Mouse (Mus musculus) Patski (cell line): ENCODE measurements around the gene Olfr1224-ps1. TPM values are rescaled to one million over a fixed set of nuclear protein-coding genes. Genes with fewer than 3 reads are reported as not detected.
"Not testable (repeated sequence)": the region's sequence is repeated elsewhere in the genome, so short reads cannot be mapped to it uniquely, and the experiment has no call there.

Experiments
- ATAC-seq: fragments of 100-300 bp; one replicate; pipeline ENCODE4 v1.8.0; 2021
- CTCF ChIA-PET: fragments of 350-600 bp; sonication (Branson Sonifier 250); formaldehyde crosslinking; loops from one replicate; lab custom pipeline; 2022; ENCODE audit warnings: inconsistent platforms; lab: Charles Lee
- POLR2A ChIA-PET: fragments of 350-600 bp; sonication (Branson Sonifier 250); formaldehyde crosslinking; loops from one replicate; lab custom pipeline; 2022; ENCODE audit warnings: antibody characterized with exemption, inconsistent platforms; lab: Charles Lee
- DNase-seq: peaks from one replicate; pipeline ENCODE4 v3.0.0-alpha.2; 2011; ENCODE audit warnings: low read depth, low spot score
- H3K27me3 ChIP-seq: fragments of 371-371 bp; one replicate; pipeline ENCODE4 v1.5.1; 2021
- CTCF ChIP-seq: fragments of 100-300 bp; IDR thresholded peaks from one replicate; pipeline ENCODE4 v1.5.1; 2021
- in situ Hi-C: fragments of 300-500 bp; cut with MboI; formaldehyde crosslinking; loops from 3 replicates; pipeline ENCODE4 v1.11.1; 2018; ENCODE audit warnings: low pct_unique_long_range_greater_than_20kb, mixed read lengths
- polyA plus RNA-seq: library from polyadenylated mRNA; unstranded; gene quantifications from one replicate; pipeline ENCODE4 v1.2.3, GENCODE M21; 2021

Olfr1224-ps1 gene
- polyA plus RNA-seq = not detected

DNA sequence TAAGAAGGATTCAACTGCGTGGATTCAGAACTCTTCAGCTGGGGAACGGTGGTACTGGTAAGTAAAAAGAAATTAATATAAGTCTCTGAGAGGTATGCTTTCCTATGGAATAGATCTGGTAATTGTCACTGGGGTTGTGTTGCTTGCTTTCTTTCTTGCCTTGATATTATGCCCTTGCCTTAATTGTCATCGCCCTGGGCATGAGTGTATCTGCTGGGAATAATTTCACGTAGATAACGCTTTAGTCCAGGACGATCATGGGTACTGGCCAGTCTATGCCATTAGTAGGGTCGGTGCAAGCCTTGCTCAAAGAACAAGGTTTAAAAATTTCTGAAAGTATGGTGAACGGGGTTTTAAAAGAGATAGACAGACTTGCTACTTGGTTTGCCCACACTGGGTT is at the start of gene Olfr1224-ps1:
Gene Olfr1224-ps1 (minus strand): TSS at position 101 of the 400 bp plus-strand sequence.
- DNase-seq, POLR2A ChIA-PET, ATAC-seq, in situ Hi-C loops, CTCF ChIA-PET, H3K27me3 ChIP-seq: not testable (repeated sequence)

DNA sequence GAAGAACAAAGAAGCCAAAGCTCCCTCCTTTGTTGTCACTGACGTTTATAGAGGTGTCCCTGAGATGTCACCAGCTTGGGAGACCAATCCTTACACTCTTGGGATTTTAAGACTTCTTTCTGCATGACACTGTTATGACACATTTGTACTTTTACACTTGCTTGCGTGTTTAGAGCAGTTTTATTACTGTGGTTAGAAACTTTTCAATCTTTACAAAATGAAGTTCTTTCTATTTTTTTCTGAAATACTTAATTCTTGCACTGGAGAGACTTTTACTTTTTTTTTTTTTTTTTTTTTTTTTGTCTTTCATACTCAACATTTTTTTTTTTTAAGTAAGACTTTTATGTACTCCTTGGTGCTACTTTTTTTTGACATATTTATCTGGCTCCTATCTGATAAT is 36.1 kb upstream of the Olfr1224-ps1 start, which contains the start of gene Olfr1226:
Gene Olfr1226 (minus strand): TSS at position 101 of the 400 bp plus-strand sequence.
- ChIA-PET CTCF (no interaction called here), POLR2A (no interaction called here)
- no peak for TF ChIP-seq CTCF
- in situ Hi-C loops = no loop called here
- DNase-seq = no peak
- ATAC-seq = no peak
- H3K27me3 ChIP-seq = no peaks in the 10 kb centered on the region

DNA sequence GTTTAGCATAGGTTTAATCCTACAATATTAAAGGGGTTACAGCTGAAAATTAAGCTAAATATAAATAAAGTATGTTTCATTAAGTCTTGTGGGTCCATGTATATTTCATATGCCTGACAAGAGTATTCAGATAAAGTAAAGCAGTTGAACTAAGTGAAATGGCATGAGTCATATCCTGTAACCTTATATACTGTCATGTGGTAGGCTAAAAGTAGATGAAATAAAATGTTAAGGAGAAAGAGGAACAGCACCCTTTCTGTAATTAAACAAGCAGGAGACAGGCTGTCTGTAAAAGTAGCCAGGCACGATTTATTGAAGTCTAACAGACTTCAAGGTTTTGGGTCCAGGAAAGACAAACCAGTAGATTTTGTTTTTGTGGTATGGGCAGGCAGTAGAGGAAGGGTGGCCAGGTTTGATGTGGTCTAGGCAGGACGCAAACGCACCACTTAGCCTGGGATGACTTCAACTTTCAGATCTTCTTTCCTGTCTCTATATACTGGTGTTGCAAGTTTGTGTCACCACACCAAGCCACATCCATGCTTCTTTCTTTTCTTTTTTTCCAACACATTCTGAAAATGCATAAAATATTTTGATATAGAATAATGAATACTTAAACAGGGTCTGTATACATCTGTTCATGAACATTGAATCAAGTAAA is 32.6 kb upstream of the Olfr1224-ps1 start:
- no peaks in the 10 kb centered on the region for H3K27me3 ChIP-seq
- ATAC-seq (no peak), DNase-seq (no peak)
- ChIA-PET POLR2A (no interaction called here), CTCF (no interaction called here)
- TF ChIP-seq CTCF = no peak
- in situ Hi-C loops = no loop called here

DNA sequence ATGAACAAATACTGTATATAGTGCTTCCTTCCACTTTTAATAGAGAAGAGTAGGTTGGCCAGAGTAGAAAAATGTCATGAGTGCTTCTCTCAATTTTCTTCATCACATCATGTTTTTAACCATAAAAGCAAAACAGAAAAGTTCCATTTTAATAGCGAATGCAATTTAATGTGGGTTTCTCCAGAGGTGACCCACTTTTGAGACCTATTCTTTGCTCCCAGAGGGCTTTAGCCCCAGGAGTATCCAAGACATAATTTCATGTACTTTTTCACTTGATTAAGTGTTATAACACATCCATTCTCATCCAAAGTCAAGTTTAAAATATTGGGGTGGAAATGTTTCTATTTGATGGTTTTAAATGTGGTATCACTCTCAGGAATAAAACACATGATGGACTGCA is 10.7 kb upstream of the Olfr1224-ps1 start, which contains the start of gene Olfr1225:
Gene Olfr1225 (minus strand): TSS at position 101 of the 400 bp plus-strand sequence.
- ChIA-PET POLR2A (no interaction called here), CTCF (no interaction called here)
- ATAC-seq = no peak
- no peak for TF ChIP-seq CTCF
- in situ Hi-C loops = no loop called here
- H3K27me3 ChIP-seq = no peaks in the 10 kb centered on the region
- DNase-seq = no peak

DNA sequence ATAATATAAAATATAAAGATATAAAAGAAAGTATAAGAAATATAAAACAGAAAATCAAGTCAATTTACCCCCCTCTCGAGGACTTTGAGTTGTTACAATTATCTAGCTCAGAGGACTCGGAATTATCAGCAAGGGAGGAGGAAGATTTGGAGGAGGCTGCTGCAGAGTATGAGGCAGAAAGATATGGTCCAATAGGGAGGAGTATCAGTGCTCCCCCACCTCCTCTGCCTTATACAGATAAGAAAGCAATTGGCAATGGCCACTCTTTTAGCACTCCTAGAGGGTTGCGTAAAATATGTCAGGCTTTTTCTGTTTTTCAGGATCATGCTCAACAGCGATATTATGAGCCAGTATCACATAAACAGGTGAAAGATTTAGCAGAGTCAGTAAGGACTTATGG is 820 bp upstream of the Olfr1224-ps1 start:
- CTCF ChIA-PET, POLR2A ChIA-PET, H3K27me3 ChIP-seq, DNase-seq, ATAC-seq, in situ Hi-C loops: not testable (repeated sequence)

DNA sequence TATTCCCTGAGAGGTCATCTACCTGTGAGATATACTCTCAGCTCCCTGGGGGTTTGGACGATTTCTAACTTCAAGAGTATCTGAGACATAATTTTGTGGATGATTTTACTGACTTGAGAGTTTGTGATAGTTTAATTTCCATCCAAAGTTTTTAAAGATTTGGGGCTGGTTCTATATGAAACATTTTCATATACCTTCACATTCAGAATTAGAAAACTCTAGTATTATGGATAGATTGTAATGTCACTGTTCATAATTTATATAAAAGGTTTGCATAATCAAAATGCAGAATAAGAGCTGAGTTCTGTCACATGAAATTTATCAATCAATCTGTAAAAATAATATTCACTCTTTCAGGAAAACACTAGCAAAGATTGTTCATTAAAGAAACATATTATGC is 12.4 kb downstream of the Olfr1224-ps1 start, which contains the start of gene Olfr1223:
Gene Olfr1223 (minus strand): TSS at position 101 of the 400 bp plus-strand sequence.
- in situ Hi-C loops = no loop called here
- POLR2A ChIA-PET = no interaction called here
- ATAC-seq (no peak), DNase-seq (no peak)
- CTCF ChIA-PET = no interaction called here
- H3K27me3 ChIP-seq = no peaks in the 10 kb centered on the region
- no peak for TF ChIP-seq CTCF

DNA sequence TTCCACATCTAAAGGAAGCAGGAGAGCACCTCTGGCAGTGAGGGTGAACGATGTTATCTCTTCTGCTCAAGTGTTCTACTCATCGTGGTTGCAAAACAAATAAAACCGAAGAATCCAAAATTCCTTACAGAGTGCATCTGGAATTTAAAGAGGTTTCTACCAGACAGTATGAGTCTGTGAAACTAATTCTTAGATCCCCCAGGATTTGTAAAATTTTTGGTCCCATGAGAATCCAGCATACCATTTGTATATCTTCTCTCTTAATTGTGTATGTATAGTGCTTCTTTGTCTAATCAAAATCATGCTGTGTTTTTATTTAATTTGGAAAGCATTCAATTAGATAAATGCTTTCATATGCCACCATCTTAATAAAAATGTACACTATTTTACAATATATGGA is 30.9 kb downstream of the Olfr1224-ps1 start, which contains the start of gene Olfr1222:
Gene Olfr1222 (minus strand): TSS at position 101 of the 400 bp plus-strand sequence.
- ChIA-PET CTCF (no interaction called here), POLR2A (no interaction called here)
- no peaks in the 10 kb centered on the region for H3K27me3 ChIP-seq
- no peak for TF ChIP-seq CTCF
- in situ Hi-C loops = no loop called here
- ATAC-seq (no peak), DNase-seq (no peak)

DNA sequence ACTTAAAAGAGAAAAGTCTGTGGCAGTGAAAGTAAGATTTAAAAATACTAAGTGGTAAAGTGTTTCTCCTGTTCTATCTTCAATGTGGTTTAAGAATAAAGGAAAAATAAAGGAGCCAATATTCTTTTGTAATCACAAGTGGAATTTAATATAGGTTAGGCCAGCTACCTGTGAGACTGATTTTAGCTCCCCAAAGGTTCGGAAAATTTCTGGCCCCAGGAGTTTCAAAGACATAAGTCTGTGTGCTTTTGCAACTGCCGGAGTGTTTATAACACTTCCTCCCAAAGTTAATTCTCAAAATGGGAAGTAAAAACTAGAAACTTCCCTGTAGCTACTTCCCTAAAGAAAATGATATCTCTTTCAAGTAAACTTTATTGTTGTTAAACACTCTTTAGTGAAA is 46.7 kb downstream of the Olfr1224-ps1 start, which contains the start of gene Olfr1221:
Gene Olfr1221 (minus strand): TSS at position 101 of the 400 bp plus-strand sequence.
- ATAC-seq (no peak), DNase-seq (no peak)
- H3K27me3 ChIP-seq = no peaks in the 10 kb centered on the region
- in situ Hi-C loops = no loop called here
- ChIA-PET POLR2A (no interaction called here), CTCF (no interaction called here)
- no peak for TF ChIP-seq CTCF

DNA sequence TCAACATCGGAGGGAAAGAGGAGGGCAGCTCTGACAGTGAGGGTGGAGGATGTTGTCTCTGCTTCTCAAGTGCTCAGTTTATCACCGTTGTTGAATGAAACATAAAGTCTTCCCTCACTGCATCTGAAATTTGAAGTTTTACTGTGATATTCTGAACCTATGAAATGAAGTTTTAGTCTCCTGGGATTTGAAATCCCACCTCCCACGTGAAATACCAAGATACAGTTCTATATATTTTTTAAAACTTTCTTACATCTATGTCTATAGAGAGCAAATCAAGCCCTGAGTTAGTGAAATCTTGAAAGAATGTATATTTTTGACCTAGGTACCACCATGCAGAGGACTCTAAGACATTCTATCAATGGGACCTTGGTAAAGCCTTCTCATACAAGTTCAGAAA is 57.2 kb downstream of the Olfr1224-ps1 start, which contains the start of gene Olfr1220:
Gene Olfr1220 (minus strand): TSS at position 101 of the 400 bp plus-strand sequence.
- in situ Hi-C loops = no loop called here
- ATAC-seq (no peak), DNase-seq (no peak)
- ChIA-PET POLR2A (no interaction called here), CTCF (interaction anchor here (1.1 kb wide), 1 partner anchor 89 kb away, joined by 3 read pairs; no protein-coding TSS in a partner anchor)
- no peaks in the 10 kb centered on the region for H3K27me3 ChIP-seq
- no peak for TF ChIP-seq CTCF

DNA sequence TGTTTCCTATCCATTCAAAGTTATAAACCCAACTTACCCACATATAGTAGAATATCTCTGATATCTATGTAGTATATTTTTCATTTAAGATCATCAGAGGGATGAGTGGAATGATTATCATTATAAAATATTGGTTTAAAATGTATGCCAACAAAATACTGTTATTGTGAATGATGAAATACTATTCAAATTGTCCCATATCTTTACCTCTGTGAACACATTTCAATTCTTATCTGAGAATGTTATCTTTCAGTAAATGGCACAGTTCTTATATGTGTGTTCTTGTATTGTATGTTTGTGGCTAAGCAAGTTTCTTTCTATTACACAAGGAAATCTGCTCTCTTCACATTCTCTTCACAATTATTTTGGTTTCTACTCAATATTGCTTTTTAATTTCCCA is 58.2 kb downstream of the Olfr1224-ps1 start:
- no peaks in the 10 kb centered on the region for H3K27me3 ChIP-seq
- ChIA-PET CTCF (interaction anchor here (1.9 kb wide), 1 partner anchor 10 kb away, joined by 6 read pairs; no protein-coding TSS in a partner anchor), POLR2A (no interaction called here)
- DNase-seq (no peak), ATAC-seq (no peak)
- in situ Hi-C loops = no loop called here
- no peak for TF ChIP-seq CTCF

Other genes starting within 250 kb of the Olfr1224-ps1 start
- not detected for gene Olfr1209, start 248.9 kb downstream of the Olfr1224-ps1 start, polyA plus RNA-seq
- gene Olfr1211, start 226.0 kb downstream of the Olfr1224-ps1 start, polyA plus RNA-seq = not detected
- gene Olfr1212, start 210.1 kb downstream of the Olfr1224-ps1 start, polyA plus RNA-seq = not detected
- not detected for gene Gm13762, start 183.8 kb downstream of the Olfr1224-ps1 start, polyA plus RNA-seq
- gene Olfr1214, start 171.4 kb downstream of the Olfr1224-ps1 start, polyA plus RNA-seq = not detected
- gene Olfr1215, start 157.1 kb downstream of the Olfr1224-ps1 start, polyA plus RNA-seq = not detected
- gene Olfr1216, start 145.8 kb downstream of the Olfr1224-ps1 start, polyA plus RNA-seq = not detected
- not detected for gene Olfr1217, start 132.0 kb downstream of the Olfr1224-ps1 start, polyA plus RNA-seq
- not detected for gene Olfr1218, start 102.9 kb downstream of the Olfr1224-ps1 start, polyA plus RNA-seq
- not detected for gene Olfr1219, start 80.6 kb downstream of the Olfr1224-ps1 start, polyA plus RNA-seq
- not detected for gene Olfr1220, start 57.3 kb downstream of the Olfr1224-ps1 start, polyA plus RNA-seq
- not detected for gene Olfr1221, start 46.8 kb downstream of the Olfr1224-ps1 start, polyA plus RNA-seq
- not detected for gene Olfr1222, start 31.0 kb downstream of the Olfr1224-ps1 start, polyA plus RNA-seq
- gene Olfr1223, start 12.5 kb downstream of the Olfr1224-ps1 start, polyA plus RNA-seq = not detected
- not detected for gene Olfr1225, start 10.6 kb upstream of the Olfr1224-ps1 start, polyA plus RNA-seq
- gene Olfr1226, start 36.0 kb upstream of the Olfr1224-ps1 start, polyA plus RNA-seq = not detected
- not detected for gene Olfr1228, start 90.0 kb upstream of the Olfr1224-ps1 start, polyA plus RNA-seq
- not detected for gene Olfr1229, start 123.9 kb upstream of the Olfr1224-ps1 start, polyA plus RNA-seq
- gene Olfr1230, start 133.2 kb upstream of the Olfr1224-ps1 start, polyA plus RNA-seq = not detected
- gene Olfr1231, start 143.0 kb upstream of the Olfr1224-ps1 start, polyA plus RNA-seq = not detected
- not detected for gene Olfr1232, start 165.6 kb upstream of the Olfr1224-ps1 start, polyA plus RNA-seq
- gene Olfr1233, start 178.3 kb upstream of the Olfr1224-ps1 start, polyA plus RNA-seq = not detected
- gene Olfr1234, start 200.8 kb upstream of the Olfr1224-ps1 start, polyA plus RNA-seq = not detected
- not detected for gene Olfr1238, start 245.6 kb upstream of the Olfr1224-ps1 start, polyA plus RNA-seq